Mouse (Mus musculus) ES-CJ7 (cell line): ENCODE measurements around the gene Cog3.

ENCODE experiments used
- DNase-seq: peaks from one replicate; pipeline ENCODE4 v3.0.0; 2011; ENCODE audit warnings: low read depth, low spot score

Cog3 gene

DNA sequence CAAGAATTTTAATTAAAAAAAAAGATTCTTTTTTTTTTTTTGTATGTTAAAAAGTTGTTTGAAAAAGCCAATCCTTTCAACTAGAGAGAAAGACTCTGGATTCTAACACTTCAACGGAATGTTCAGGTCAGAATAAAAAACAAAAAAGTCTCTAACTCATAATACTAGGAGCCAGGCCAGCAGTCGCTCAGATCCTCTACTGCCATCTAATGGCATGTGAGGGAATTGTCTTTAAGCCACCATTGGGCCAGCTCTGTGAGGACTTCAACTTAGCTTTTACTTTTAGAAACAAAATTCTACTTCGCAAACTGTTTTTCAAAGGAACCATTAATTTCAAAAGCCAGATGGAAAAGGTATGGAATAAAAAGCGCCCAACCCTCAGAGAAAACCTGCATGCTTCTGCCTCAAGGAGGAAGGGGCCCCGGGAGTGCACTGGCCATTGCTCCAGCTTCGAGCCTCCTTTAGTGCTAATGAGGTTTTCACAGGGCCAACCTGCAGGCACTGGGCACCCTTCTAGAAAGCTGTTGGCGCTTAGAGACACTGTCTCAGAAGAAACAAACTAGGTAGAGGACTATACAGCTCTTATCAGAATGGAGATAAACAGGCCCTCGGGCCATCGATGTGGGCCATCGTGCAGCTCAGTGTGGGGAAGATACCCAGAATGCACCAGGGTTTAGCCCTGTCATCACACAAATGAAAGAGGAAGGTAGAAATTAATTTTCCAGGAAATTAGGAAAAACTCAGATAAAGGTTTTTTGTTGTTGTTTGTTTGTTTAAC, 6.9 kb upstream of the Cog3 start:
- DNase-seq = peak; percentile 48

DNA sequence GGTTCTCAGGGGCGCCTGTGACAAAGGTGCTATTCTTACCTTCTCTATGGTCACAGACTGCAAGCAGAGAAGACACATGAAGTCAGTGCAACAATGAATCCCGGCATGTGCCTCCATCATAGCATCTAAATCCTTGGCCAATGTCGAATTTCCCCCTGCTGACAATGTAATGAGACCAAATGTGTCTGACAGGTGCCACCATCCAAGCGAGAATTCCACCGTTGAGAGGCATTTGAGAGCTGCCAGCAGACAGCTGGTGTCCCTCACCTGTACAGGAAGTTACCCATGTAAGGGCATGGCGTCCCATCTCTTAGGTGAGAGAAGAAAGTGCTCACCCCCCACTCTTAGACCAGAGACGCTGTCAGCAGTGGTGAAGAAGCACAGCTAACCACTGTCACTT, 4.1 kb upstream of the Cog3 start:
- no peak for DNase-seq

DNA sequence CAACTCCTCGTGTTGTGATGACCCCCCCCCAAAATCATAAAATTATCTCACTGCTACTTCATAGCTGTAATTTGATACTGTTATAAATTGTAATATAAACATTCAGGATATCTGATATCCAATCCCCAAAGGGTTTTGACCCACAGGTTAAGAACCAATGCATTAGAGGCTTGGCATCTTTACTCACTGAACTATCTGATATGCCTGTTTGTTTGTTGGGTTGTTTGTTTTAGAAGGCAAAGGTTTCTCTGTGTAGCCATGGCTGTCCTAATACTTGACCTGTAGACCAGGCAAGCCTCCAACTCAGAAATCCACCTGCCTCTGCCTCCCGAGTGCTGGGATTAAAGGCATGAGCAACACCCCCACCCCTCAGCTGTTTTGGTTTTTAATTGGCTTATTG, 3.5 kb upstream of the Cog3 start:
- no peak for DNase-seq

DNA sequence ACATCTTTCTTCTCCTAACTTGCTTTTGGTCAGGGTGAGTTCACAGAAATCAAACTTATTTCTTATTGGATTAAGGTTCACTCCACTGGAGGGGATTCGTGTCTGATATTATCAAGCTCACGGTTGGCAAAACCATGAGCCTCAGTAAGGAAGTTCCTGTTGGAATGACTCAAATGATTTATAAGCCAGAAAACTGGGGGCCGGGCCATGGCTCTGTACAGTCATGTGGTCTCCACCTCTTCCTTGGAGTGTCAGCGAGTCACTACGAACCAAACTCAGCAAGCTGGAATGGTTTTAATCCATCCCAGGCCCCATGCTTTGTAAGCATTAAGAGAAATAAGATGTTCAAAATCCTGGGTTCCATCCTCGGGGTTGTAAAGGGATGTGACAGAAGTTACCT, 2.7 kb upstream of the Cog3 start:
- no peak for DNase-seq

DNA sequence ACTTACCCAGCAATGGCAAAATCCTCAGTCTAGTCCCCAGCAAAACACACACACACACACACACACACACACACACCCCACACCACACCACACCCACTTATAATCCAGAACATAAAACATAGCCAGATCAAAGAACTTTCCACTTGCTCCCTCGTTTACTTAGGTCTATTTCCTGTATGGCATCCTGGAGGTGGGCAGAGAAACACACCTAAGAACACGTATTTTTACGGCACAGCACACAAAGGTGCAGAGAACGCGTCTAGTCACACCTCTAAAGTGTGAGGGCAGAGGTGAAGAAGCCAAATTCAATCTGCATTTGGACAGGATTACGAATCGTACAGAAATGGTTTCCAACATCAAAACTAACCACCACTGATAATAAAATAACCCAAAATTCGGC, 1.1 kb downstream of the Cog3 start:
- no peak for DNase-seq

DNA sequence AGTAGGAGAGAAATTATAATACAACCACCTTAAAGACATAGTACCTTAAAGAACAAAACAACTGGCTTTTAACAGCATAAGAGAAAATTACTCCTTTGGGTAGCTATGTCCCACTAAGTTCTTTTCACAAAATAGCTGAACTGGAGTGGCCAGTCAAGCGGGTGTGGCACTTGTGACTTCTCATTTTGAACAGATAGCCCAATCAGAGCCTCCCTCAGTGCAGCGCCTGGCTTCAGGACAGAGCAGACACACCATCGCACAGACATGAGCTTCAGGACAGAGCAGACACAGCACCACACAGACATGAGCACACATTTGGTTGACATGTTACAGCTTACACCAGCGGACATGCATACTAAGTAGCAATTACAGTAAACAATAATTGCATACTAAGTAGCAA, 3.3 kb downstream of the Cog3 start:
- DNase-seq = no peak

DNA sequence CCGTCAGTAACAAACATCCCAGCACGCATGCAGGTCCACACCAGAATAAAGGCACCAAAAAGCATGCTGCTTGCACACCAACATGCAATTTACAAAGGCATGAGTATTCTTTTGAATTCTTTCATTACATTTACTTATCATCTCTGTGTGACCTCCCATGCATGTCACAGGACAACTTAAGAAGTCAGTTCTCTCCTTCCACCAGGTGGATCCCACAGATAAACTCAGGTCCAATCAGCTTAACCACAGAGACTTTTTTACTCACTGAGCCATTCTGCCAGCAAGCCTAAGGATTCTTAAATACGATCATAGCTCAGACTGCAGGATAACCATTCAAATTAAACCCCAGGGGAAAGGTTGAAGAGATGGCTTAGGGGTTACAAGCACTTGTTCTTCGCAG, 5.2 kb downstream of the Cog3 start:
- DNase-seq = no peak

DNA sequence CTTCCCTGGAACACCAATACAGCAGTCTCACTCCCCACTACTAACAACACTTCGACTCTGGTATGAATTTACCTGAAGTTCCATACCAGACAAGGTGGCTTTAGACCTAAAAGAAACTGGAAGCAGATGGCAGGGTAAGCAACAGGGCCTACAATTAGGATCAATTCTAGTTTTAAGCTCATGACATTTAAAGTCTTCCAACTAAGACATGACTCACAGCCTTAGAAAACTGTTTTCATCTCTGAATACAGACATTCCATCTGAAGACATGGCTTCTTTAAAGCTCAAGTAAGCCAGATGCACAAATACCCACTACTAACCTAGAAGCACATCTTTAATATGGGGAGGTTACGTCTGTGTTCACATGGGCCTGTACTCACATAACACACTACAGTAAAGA, 6.4 kb downstream of the Cog3 start:
- no peak for DNase-seq

DNA sequence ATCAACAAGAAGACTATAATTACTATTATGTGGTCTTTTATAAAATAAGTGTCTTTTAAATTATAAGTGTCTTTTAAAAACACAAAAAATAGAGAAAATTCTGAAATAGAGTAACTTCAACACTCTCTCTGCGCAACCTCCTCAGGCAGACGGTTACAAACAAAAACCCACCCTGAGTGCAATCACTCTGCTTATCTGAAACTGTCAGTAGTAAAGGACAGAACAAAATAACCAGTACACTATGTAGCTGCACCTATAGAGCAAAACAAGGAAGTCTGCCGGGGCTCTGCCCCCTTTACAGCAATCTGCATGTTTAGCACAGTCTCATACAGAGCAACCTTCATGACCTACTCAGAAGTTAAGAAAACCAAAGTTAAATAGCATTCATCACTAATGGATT, 12.4 kb downstream of the Cog3 start:
- DNase-seq = no peak

DNA sequence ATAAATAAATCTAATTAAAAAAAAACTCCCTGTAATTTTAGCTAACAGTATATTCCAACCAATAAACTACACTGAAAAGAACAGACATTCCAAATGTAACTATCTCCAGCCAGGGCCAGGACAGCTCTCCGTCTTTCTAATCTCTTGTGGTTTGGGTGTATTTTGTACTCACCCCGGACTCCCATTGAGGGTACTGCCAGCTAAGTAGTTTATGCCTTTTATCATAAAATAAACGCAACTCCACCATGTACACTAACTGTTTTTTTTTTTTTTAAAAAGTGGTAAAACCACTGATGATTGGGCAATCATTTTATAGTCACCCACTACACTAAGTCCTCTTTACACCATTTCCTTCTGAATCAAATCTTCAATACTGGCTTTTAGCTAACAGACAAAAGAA, 18.7 kb downstream of the Cog3 start:
- no peak for DNase-seq

DNA sequence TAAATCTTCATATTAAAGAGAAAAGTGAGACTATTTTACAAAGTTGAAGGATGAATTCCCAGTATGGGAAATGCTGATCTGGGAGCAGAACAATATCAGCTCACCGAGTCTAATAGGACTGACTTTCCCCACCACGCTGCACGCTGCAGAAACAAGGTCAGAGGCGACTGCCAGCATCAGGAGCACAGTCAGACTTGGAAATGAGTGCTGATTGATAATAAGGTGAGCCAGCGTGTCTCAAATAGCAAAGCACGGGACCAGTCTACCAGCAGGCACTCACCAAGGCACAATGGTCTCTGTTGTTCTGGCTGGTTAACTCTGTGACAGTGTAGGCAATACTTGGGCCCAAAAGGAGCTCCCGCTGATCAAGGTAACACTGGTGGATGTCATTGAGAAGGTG, 21.7 kb downstream of the Cog3 start:
- no peak for DNase-seq

DNA sequence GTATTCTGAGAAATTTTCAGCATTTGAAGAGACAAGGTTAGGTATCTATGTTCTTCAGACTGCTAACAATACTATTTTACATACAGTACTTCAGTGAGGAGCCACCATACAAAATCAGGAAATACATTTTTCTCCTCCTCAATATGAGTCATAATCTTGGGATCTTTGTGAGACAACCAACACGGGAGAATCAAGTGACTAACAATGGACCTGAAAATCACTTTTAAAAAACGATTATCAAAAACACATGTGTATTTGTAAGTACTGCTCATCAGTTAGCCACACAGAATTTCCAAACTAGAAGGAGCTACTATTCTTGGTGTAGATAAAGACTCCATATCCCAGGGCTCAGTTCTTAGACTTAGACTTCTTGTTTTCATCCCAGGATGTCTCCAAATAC, 23.0 kb downstream of the Cog3 start:
- DNase-seq = no peak

DNA sequence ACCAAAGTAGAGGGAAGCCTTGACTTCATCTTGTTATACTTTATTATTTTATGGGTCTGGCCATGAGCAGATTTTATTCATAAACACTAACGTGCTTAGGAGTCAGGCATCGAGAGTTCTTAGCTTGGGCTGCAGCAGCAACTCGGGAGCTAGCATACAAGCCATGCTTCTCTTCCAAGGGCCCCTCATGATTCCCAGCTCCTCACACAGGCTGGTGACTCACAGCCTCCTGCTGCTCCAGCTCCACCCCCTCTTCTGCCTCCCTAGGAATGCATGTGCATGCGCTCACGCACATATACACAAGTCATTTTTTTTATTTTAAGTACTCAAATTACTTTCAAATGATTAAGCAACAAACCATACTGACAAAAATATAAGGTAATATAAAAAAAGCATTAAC, 26.2 kb downstream of the Cog3 start:
- no peak for DNase-seq

DNA sequence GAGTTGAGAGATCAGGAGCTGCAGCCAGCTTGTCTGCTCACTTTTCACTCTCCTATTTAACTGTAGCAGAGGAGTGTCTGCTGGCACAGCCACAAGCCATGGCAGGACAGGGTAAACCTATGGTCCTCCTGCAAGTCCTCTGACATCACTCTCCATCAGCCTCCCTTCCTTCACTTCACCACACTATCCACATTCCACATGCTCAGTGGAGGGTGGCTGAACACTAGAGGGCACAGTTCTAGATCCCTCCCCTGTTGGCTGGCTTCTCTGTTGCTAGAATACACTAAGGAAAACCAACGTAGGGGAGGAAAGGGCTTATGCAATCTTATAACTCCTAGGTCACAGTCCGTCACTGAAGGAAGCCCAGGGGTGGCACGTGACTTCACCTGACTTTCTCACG, 27.3 kb downstream of the Cog3 start:
- DNase-seq = peak; percentile 52

DNA sequence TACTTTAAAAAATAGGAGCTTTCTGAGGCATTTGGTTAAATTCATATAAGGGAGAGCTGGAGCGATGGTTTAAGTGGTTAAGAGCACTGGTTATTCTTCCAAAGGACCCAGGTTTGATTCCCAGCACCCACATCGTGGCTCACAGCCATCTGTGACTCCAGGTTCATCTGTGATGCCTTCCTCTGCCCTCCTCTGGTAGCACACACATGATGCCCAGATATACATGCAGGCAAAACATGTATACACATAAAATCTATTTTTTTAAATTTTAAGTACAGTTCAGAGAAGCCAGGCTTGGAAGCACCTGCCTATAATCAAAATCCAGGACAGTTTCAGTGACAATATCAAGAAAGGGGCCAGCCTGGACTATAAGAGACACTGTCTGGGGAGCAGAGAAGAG, 31.5 kb downstream of the Cog3 start:
- no peak for DNase-seq

DNA sequence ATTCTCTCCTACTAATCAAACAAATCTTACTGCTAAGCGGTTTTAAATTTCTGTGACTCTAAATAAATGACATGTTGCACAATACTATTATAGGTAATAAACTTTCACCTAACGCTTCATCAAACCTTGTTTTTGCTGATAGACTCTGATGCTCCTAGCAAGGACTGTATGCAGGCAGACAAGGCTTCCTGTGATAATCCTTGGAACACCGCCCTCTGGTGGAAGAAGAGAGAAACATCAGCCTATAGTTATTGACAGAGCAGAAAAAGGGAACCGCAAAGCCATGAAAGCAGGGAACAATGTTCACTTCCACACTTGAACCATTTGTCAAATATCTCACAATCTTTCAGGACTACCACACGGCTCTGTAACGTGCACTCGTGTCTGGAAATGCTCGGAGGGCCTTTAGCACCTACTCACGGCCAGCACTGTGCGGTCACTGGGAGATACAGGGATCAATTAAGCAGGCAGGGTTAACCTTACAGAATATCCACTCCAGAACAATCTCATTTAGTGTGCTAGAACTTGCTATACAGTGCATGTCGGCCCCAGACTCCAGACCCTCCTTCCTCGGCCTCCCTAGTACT, 32.2 kb downstream of the Cog3 start:
- peak; percentile 72 for DNase-seq

DNA sequence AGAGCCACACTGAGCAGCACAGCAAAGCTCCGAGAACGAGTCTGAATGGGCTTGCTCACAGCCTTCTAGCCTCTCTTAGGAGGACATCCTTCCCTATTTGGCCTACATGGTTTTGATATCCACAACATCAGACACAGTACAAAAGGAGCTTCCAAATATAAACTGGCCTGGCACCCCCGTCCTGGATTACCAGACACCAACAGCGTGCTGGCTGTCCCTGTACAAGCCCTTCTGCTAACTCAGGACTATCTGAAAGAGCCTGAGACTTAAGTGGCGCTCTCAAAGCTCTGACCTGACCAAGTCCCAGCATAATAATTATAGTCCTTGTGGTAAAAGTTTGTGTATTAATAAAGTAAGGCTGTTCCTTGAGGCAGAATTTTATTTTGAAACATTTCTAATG, 34.2 kb downstream of the Cog3 start:
- no peak for DNase-seq

DNA sequence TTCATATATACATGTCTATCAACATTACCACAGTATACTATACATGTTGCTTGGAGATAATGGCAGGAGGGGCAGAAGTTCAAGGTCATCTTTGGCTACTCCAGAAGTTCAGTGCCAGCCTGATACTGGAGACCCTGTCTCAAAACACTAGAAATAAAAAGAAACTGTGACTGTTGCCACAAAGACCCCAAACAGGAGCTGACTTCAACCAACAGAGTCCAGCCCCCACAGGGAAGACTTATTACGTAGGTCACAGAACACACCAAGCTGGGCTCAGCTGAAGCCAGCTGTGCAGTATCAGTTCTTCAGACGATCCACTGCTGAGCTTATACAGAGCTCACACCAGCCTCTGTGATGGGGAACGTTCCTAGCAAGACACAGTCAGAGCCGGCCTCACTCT, 37.9 kb downstream of the Cog3 start:
- DNase-seq = no peak

DNA sequence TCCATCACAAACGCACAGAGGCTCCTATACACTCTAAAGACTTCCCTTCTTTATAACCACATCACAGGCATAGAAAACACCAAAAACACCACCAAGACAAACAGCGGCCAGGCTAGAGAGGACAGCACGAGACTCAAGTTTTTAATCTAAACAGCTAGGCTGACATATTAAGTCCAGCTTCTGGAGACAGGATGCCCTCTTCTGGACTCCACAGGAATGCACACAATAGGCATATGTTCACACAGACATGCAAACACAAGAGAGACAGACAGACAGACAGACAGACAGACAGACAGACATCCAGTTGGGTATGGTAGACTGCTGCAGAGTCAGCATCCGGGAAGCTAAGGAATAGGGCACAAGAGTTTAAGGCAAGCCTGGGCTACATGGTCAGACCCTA, 40.7 kb downstream of the Cog3 start:
- peak; percentile 21 for DNase-seq

DNA sequence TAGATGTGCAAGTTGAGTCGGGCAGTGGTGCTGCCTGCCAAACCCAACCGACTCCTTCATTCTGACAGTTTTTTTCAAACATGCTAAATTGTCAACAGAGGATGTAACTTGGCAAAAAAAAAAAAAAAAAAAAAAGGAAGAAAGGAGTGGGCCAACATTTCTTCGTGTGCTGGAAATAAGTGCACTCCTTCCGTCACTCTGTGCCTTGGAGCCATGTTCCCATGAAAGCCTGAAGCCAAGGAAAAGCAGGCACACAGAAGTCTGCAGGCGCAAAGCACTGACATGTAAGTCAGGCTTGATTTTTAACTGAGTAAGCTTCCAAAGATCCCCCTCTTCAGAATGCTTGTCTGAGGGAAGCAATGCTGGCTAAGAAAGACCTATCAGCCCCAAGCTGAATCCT, 41.6 kb downstream of the Cog3 start:
- no peak for DNase-seq

DNA sequence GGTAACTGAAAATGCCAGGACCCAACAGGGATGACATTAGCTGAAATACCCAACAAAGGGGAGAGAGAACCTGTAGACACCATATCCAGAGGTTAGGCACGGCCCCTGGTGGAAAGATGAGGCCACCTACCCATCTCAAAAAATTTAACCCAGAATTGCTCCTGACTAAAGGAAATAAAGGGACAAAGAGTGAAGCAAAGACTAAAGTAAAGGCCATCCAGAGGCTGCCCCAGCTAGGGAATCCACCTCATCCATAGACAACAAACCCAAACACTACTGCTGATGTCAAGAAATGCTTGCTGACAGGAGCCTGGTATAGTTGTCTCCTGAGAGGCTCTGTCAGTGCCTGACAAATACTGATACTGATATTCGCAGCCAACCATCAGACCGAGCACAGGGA, 42.6 kb downstream of the Cog3 start:
- DNase-seq = no peak

DNA sequence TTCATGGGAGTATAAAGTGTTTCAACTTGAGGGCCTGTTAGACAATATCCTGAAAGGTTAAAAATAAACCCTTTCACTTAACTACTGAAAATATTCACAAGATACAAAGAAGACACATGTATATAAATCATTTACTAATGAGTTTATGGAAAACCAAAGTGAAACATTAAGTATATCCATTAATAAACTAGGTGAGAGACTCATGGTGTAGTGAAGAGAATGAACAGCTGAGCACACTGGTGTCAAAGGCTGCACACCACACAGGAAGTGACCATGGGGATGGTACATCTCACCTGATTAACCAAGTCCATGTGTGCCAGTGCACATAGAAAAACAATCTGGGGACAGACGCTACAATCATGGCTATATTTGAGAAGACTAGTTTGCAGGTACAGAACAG, 45.3 kb downstream of the Cog3 start:
- DNase-seq = no peak

DNA sequence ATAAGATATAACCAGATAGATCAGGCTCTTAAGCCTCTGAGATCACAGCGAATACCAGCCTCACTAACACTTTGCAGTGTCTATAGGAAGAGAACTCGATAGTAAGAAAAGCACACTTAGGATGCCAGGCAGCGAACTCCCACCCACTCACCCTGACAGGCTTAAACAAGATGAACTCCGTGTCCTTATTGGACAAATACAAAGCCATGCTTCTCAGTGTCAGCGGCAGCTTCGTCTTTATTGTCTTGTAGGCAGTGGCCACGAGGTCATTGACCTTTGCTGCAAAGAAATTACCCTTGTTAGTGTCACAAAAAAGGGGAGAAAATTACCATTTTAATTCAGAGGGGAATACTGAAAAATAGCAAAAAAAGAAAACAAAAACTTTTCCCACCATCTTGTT, 46.5 kb downstream of the Cog3 start:
- DNase-seq = no peak

DNA sequence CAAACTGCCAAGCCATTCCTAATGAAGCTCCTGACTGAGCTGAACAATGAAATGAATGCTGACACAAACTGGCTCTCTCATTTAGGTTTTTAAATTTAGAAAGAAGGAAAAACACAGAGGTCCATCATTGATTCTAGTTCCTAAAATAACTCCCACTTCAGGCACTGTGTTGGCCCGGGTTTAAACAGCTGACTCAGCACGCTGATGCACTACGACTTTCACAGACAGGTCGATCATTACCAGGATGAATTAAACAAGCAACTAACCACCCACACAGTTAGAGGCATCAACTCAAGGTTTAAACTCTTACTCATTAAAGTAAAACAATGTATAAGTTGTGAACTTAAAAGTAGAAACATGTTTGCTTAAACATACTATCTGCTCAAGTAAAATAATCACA, 47.7 kb downstream of the Cog3 start:
- DNase-seq = no peak
